Mouse (Mus musculus) myocyte (in vitro differentiated cells): Measurements from ENCODE around the gene Lpar1.

Source experiments
- MYOD1 ChIP-seq, 3 experiments: IDR thresholded peaks; one replicate each; pipeline ENCODE4 v1.6.1; 2011; ENCODE audit warnings: control low read depth in 2 of 3, low read depth in 2 of 3, mild to moderate bottlenecking in 2 of 3, moderate library complexity in 1 of 3; ENCODE audit not compliant: insufficient read length in 2 of 3, control insufficient read depth in 1 of 3
- POLR2A ChIP-seq: IDR thresholded peaks from one replicate; pipeline ENCODE4 v1.6.1; 2011; ENCODE audit warnings: low read depth, mild to moderate bottlenecking, control low read depth, moderate library complexity; ENCODE audit not compliant: insufficient read length
- POLR2AphosphoS2 ChIP-seq: IDR thresholded peaks from one replicate; pipeline ENCODE4 v1.6.1; 2011; ENCODE audit warnings: low read depth, control low read depth; ENCODE audit not compliant: insufficient read length

- TF ChIP-seq POLR2AphosphoS2 (no peak), POLR2A (no peak), MYOD1 (IDR thresholded peaks at IDR 0.05; ENCODE audit: control insufficient read depth in 1 of 3, insufficient read length in 2 of 3, low read depth in 2 of 3) (no peak)
These were observed 22.1 kb upstream of the Lpar1 start for GRCm38 (mm10) chr4:58575831-58576230.
